Mouse (Mus musculus): ENCODE results near the gene Bend3.
A peak's percentile ranks its signal among the peaks of the same experiment; 100 is the strongest.
"Not testable (repeated sequence)": the region's sequence is repeated elsewhere in the genome, so short reads cannot be mapped to it uniquely, and the experiment has no call there.

The Bend3 gene

GRCm38 (mm10) chr10:43480227-43480849 is 1.7 kb downstream of the Bend3 start:
- no peak for DNase-seq (ENCODE audit: low spot score)

- DNase-seq (ENCODE audit: low spot score), result no peak
Measured at GRCm38 (mm10) chr10:43481179-43481578, 2.5 kb downstream of the Bend3 start.

- no peak for DNase-seq (ENCODE audit: low spot score)
Measured at GRCm38 (mm10) chr10:43482021-43482420, 3.4 kb downstream of the Bend3 start.

GRCm38 (mm10) chr10:43483426-43483995 is 4.9 kb downstream of the Bend3 start:
- DNase-seq (ENCODE audit: low spot score), result peak; percentile 12

- no peak for DNase-seq (ENCODE audit: low spot score)
Measured at GRCm38 (mm10) chr10:43485751-43486268, 7.2 kb downstream of the Bend3 start.

GRCm38 (mm10) chr10:43487441-43488010 is 8.9 kb downstream of the Bend3 start:
- DNase-seq (ENCODE audit: low spot score), result no peak

- no peak for DNase-seq (ENCODE audit: low spot score)
Measured at GRCm38 (mm10) chr10:43488258-43488657, 9.6 kb downstream of the Bend3 start.

GRCm38 (mm10) chr10:43489139-43489538 is 10.5 kb downstream of the Bend3 start:
- no peak for DNase-seq (ENCODE audit: low spot score)

GRCm38 (mm10) chr10:43489550-43489949 is 10.9 kb downstream of the Bend3 start:
- DNase-seq (ENCODE audit: low spot score), result no peak

GRCm38 (mm10) chr10:43490034-43490433 is 11.4 kb downstream of the Bend3 start:
- no peak for DNase-seq (ENCODE audit: low spot score)

GRCm38 (mm10) chr10:43490846-43491245 is 12.2 kb downstream of the Bend3 start:
- no peak for DNase-seq (ENCODE audit: low spot score)

- DNase-seq (ENCODE audit: low spot score), result no peak
Measured at GRCm38 (mm10) chr10:43502599-43502998, 24.0 kb downstream of the Bend3 start.

GRCm38 (mm10) chr10:43504291-43504690 is 25.7 kb downstream of the Bend3 start:
- DNase-seq (ENCODE audit: low spot score), result no peak

GRCm38 (mm10) chr10:43507051-43507450 is 28.4 kb downstream of the Bend3 start:
- DNase-seq (ENCODE audit: low spot score), result no peak

GRCm38 (mm10) chr10:43509228-43509627 is 30.6 kb downstream of the Bend3 start:
- no peak for DNase-seq (ENCODE audit: low spot score)

- DNase-seq (ENCODE audit: low spot score), result no peak
Measured at GRCm38 (mm10) chr10:43512976-43513375, 34.3 kb downstream of the Bend3 start.

GRCm38 (mm10) chr10:43516992-43517660 is 38.5 kb downstream of the Bend3 start:
- no peak for DNase-seq (ENCODE audit: low spot score)

- DNase-seq (ENCODE audit: low spot score), result peak; percentile 58
Measured at GRCm38 (mm10) chr10:43517836-43518235, 39.2 kb downstream of the Bend3 start.

GRCm38 (mm10) chr10:43518368-43518767 is 39.7 kb downstream of the Bend3 start:
- DNase-seq (ENCODE audit: low spot score), result no peak

- no peak for DNase-seq (ENCODE audit: low spot score)
Measured at GRCm38 (mm10) chr10:43519977-43520376, 41.3 kb downstream of the Bend3 start.

GRCm38 (mm10) chr10:43523931-43524330 is 45.3 kb downstream of the Bend3 start, which contains the start of gene Gm9803:
TSS of gene Gm9803 (plus strand) at chr10:43524084.
- DNase-seq (ENCODE audit: low spot score), result not testable (repeated sequence)
